In the genomic region with DNA sequence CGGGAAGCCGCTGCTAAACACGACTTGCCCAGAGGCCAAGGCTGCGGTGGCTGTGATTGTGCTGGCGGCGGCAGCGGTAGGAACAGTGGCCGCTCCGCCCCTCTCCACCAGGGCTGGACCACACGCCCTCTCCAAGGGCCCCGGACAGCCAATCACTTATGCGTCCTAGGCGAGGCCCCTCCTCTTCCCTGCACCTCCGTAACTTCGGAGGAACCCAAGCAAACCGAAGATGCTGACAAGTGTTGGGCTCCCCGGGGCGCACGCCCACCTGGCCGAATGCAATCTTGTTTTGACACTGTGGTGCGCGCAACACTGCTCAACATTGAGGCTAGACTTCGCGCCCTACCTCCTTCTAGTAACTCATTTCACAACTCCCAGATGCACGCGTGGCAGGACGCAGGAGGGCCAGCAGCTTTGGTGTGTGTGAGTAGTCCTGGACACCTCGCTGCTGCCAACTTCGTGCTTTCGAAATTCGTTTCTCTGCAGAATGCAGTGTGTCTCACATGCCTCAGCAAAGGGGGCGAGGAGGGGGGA, we compare ENCODE assay signal across 8 mouse cellular contexts. TPM values are rescaled to one million over a fixed set of nuclear protein-coding genes. Genes with fewer than 3 reads are reported as not detected.
DNase-seq lines count a peak whose midpoint lies in the region; ATAC-seq and TF ChIP-seq lines count a peak whose summit lies in the region.

Gene Tll2 (minus strand): TSS at position 25 of the 534 bp plus-strand sequence.

- H3K9me3 ChIP-seq in intestine, embryonic 14.5 days (ENCODE audit: control insufficient read depth, low read length) = no peaks in the 10 kb centered on the region
- no peaks in the 10 kb centered on the region for H3K9me3 ChIP-seq in midbrain, embryonic 16.5 days (replicated peaks; ENCODE audit: control insufficient read depth, low read length, poor library complexity, severe bottlenecking)
- no peaks in the 10 kb centered on the region for H3K9me3 ChIP-seq in stomach, embryonic 16.5 days (replicated peaks; ENCODE audit: control insufficient read depth, low read length)

- no peak for TF ChIP-seq CTCF in liver, adult 2 months (IDR thresholded peaks at IDR 0.05; ENCODE audit: low read depth, low read length)

- WGBS in intestine, embryonic 14.5 days = 1% methylated on average over 32 of the region's 32 CpGs
- WGBS in liver, adult 2 months = 2% methylated on average over 32 of the region's 32 CpGs
- 2% methylated on average over 32 of the region's 32 CpGs for WGBS in midbrain, embryonic 16.5 days
- under 1% methylated on average over 32 of the region's 32 CpGs for WGBS in stomach, embryonic 16.5 days

- TF ChIP-seq POLR2A in liver, adult 2 months (IDR thresholded peaks at IDR 0.05; ENCODE audit: extremely low read depth, insufficient read depth, low read length) = no peak

- H3K4me3 ChIP-seq in intestine, embryonic 14.5 days (ENCODE audit: low read depth, low read length) = peak within 1 kb of the TSS; percentile 43
- H3K4me3 ChIP-seq in liver, adult 2 months (ENCODE audit: insufficient read depth, low read depth, low read length) = no peak within 1 kb of the TSS
- H3K4me3 ChIP-seq in midbrain, embryonic 16.5 days (ENCODE audit: low read depth, low read length) = peak within 1 kb of the TSS; percentile 46
- H3K4me3 ChIP-seq in stomach, embryonic 16.5 days (replicated peaks; ENCODE audit: low read length) = peak within 1 kb of the TSS; percentile 48

- peak; percentile 91 for ATAC-seq in intestine, embryonic 14.5 days (replicated peaks; ENCODE audit: low FRiP score, low TSS enrichment, low read depth)
- ATAC-seq in midbrain, embryonic 16.5 days = peak; percentile 91
- peak; percentile 94 for ATAC-seq in stomach, embryonic 16.5 days (ENCODE audit: insufficient read depth, low FRiP score)

- H3K27me3 ChIP-seq in intestine, embryonic 14.5 days (replicated peaks; ENCODE audit: control insufficient read depth, insufficient read depth, low read length) = peaks cover 38% of the 10 kb centered on the region
- H3K27me3 ChIP-seq in liver, adult 2 months (ENCODE audit: control insufficient read depth, insufficient read depth, low read length) = no peaks in the 10 kb centered on the region
- peaks cover 30% of the 10 kb centered on the region for H3K27me3 ChIP-seq in midbrain, embryonic 16.5 days (ENCODE audit: control insufficient read depth, insufficient read depth, low read depth, low read length)
- peaks cover 24% of the 10 kb centered on the region for H3K27me3 ChIP-seq in stomach, embryonic 16.5 days (ENCODE audit: control insufficient read depth, insufficient read depth, low read length)

- DNase-seq in cerebellum, adult 18-20 months = peak; percentile 5 to 6
- DNase-seq in cerebellum, adult 9-11 months = no peak
- peak; percentile 88 for DNase-seq in embryo, embryonic 11 days
- peak; percentile 97 for DNase-seq in heart, adult 11 months
- DNase-seq in intestine, embryonic 14.5 days (ENCODE audit: low spot score) = peak; percentile 81
- DNase-seq in liver, adult 2 months (ENCODE audit: extremely low read depth, low read depth, low spot score) = peak; percentile 12

- peaks cover 15% of the 10 kb centered on the region; the same call in 1 of the 2 replicates for H3K4me1 ChIP-seq in intestine, embryonic 14.5 days (replicated peaks; ENCODE audit: control insufficient read depth, insufficient read depth, low read length)
- H3K4me1 ChIP-seq in liver, adult 2 months (ENCODE audit: control insufficient read depth, insufficient read depth, low read length) = no peaks in the 10 kb centered on the region
- peaks cover 17% of the 10 kb centered on the region for H3K4me1 ChIP-seq in midbrain, embryonic 16.5 days (ENCODE audit: control insufficient read depth, insufficient read depth, low read length)
- peaks cover 12% of the 10 kb centered on the region for H3K4me1 ChIP-seq in stomach, embryonic 16.5 days (ENCODE audit: control insufficient read depth, insufficient read depth, low read length)

- no peaks in the 10 kb centered on the region for H3K79me2 ChIP-seq in liver, adult 2 months (ENCODE audit: control insufficient read depth, insufficient read depth, low read length)

- peak within 1 kb of the TSS; percentile 35 for H3K9ac ChIP-seq in intestine, embryonic 14.5 days (ENCODE audit: low read length)
- H3K9ac ChIP-seq in liver, adult 2 months (ENCODE audit: low read depth, low read length) = no peak within 1 kb of the TSS
- peak within 1 kb of the TSS; percentile 58 for H3K9ac ChIP-seq in midbrain, embryonic 16.5 days (ENCODE audit: low read depth, low read length)
- peak within 1 kb of the TSS; percentile 64 for H3K9ac ChIP-seq in stomach, embryonic 16.5 days (ENCODE audit: low read length)

- H3K4me2 ChIP-seq in intestine, embryonic 14.5 days (ENCODE audit: low read length) = peak within 1 kb of the TSS; percentile 94
- peak within 1 kb of the TSS; percentile 96 for H3K4me2 ChIP-seq in midbrain, embryonic 16.5 days (ENCODE audit: low read length)
- peak within 1 kb of the TSS; percentile 88 for H3K4me2 ChIP-seq in stomach, embryonic 16.5 days (ENCODE audit: low read depth, low read length)

- H3K36me3 ChIP-seq in intestine, embryonic 14.5 days (ENCODE audit: control insufficient read depth, insufficient read depth, low read length) = peaks cover 9% of the 10 kb centered on the region; the same call in 1 of the 2 replicates
- H3K36me3 ChIP-seq in liver, adult 2 months (ENCODE audit: control insufficient read depth, insufficient read depth, low read length) = peaks cover 8% of the 10 kb centered on the region; the same call in 1 of the 2 replicates
- no peaks in the 10 kb centered on the region for H3K36me3 ChIP-seq in midbrain, embryonic 16.5 days (ENCODE audit: control insufficient read depth, insufficient read depth, low read length)
- 0 out of 2 replicates have a peak, but pooled peaks cover 5% of the 10 kb centered on the region for H3K36me3 ChIP-seq in stomach, embryonic 16.5 days (ENCODE audit: control insufficient read depth, insufficient read depth, low read length)

- no peak within 1 kb of the TSS for H3K27ac ChIP-seq in intestine, embryonic 14.5 days (ENCODE audit: low read depth)
- H3K27ac ChIP-seq in liver, adult 2 months (replicated peaks; ENCODE audit: insufficient read depth, low read depth, low read length) = no peak within 1 kb of the TSS
- no peak within 1 kb of the TSS for H3K27ac ChIP-seq in midbrain, embryonic 16.5 days (ENCODE audit: low read length)
- H3K27ac ChIP-seq in stomach, embryonic 16.5 days (ENCODE audit: low read length) = no peak within 1 kb of the TSS

RNA-seq across cellular contexts. Expression of gene Tll2, which starts in this region (rescaled TPM):
- not detected in 2 replicates for polyA plus RNA-seq in intestine, embryonic 14.5 days (2014; fragmentation: Nextera tagmentation; extraction: Ambion mirVana)
- not detected in 2 replicates for total RNA-seq in liver, adult 2 months (2014; rRNA removed)
- not detected in 2 replicates for polyA plus RNA-seq in liver, adult 2 months (2012; rRNA removed)
- polyA plus RNA-seq in midbrain, embryonic 16.5 days (2015; fragmentation: Nextera tagmentation; extraction: Ambion mirVana) = 1.3 and 1.7 TPM in 2 replicates
- polyA plus RNA-seq in stomach, embryonic 16.5 days (2015; fragmentation: Nextera tagmentation; extraction: Ambion mirVana) = 0.21 and 0.29 TPM in 2 replicates

Comparison
In these comparisons a context has a peak if more than half of its experiments do, and no peak if none do; other contexts are left out.
1. Peak in DNase-seq, ATAC-seq, H3K4me3 ChIP-seq, H3K9ac ChIP-seq and H3K4me2 ChIP-seq in intestine, embryonic 14.5 days; RNA of the gene not detected or under 1 TPM.
2. Peak in DNase-seq in liver, adult 2 months; RNA of the gene not detected or under 1 TPM.
3. Peak in ATAC-seq, H3K4me3 ChIP-seq, H3K9ac ChIP-seq and H3K4me2 ChIP-seq in stomach, embryonic 16.5 days; RNA of the gene not detected or under 1 TPM.